Mouse (Mus musculus): ENCODE measurements at regions not wholly inside any gene's neighbourhood (a gene's known extent, or its start where the extent isn't known, plus 50 kb on each side); places are given as distances from the start of the nearest gene placed in this dataset.

- no peak for TF ChIP-seq POLR2A (IDR thresholded peaks at IDR 0.05; ENCODE audit: insufficient read length, low read depth)
- TF ChIP-seq POLR2AphosphoS2 (IDR thresholded peaks at IDR 0.05; ENCODE audit: insufficient read length, low read depth), result no peak
These were observed 71.1 kb upstream of the Sphkap start for GRCm38 (mm10) chr1:83479111-83479510.
